Mouse (Mus musculus) neural tube, embryonic 11.5 days (tissue): ENCODE measurements around the gene Col28a1. TPM values are rescaled to one million over a fixed set of nuclear protein-coding genes. Genes with fewer than 3 reads are reported as not detected.
"Not testable (repeated sequence)": the region's sequence is repeated elsewhere in the genome, so short reads cannot be mapped to it uniquely, and the experiment has no call there.

Source experiments
- ATAC-seq: fragments of 200-750 bp; cut with Nextera tagmentation; 2 replicates; pipeline ENCODE4 v1.8.0; 2017; ENCODE audit warnings: moderate number of reproducible peaks, mild to moderate bottlenecking, moderate TSS enrichment, moderate library complexity; ENCODE audit not compliant: insufficient read depth, low FRiP score, low TSS enrichment
- DNase-seq: peaks from one replicate; pipeline ENCODE4 v3.0.0-alpha.2; 2015; ENCODE audit warnings: low spot score
- H3K27ac ChIP-seq: fragments of 300-500 bp; sonication (generic); 2 replicates; pipeline ENCODE4 v1.5.1; 2014; ENCODE audit warnings: low read depth, mild to moderate bottlenecking, low read length
- H3K27me3 ChIP-seq: fragments of 300-500 bp; sonication (generic); 2 replicates; pipeline ENCODE4 v1.6.1; 2014; ENCODE audit warnings: mild to moderate bottlenecking, low read length, mixed read lengths; ENCODE audit not compliant: control insufficient read depth, insufficient read depth
- H3K36me3 ChIP-seq: fragments of 300-500 bp; sonication (generic); 2 replicates; pipeline ENCODE4 v1.6.1; 2014; ENCODE audit warnings: mild to moderate bottlenecking, low read length, moderate library complexity, mixed read lengths; ENCODE audit not compliant: control insufficient read depth, insufficient read depth
- H3K4me1 ChIP-seq: fragments of 300-500 bp; sonication (generic); 2 replicates; pipeline ENCODE4 v1.6.1; 2014; ENCODE audit warnings: low read length, mixed read lengths; ENCODE audit not compliant: control insufficient read depth, insufficient read depth
- H3K4me2 ChIP-seq: fragments of 300-500 bp; sonication (generic); 2 replicates; pipeline ENCODE4 v1.6.1; 2014; ENCODE audit warnings: low read depth, mild to moderate bottlenecking, moderate library complexity
- H3K4me3 ChIP-seq: fragments of 300-500 bp; sonication (generic); 2 replicates; pipeline ENCODE4 v1.5.1; 2014; ENCODE audit warnings: low read depth, low read length
- H3K9ac ChIP-seq: fragments of 300-500 bp; sonication (generic); 2 replicates; pipeline ENCODE4 v1.6.1; 2014; ENCODE audit warnings: mild to moderate bottlenecking, low read length
- H3K9me3 ChIP-seq: fragments of 300-500 bp; sonication (generic); 2 replicates; pipeline ENCODE4 v1.6.1; 2016; ENCODE audit warnings: low read length; ENCODE audit not compliant: control insufficient read depth
- whole genome bisulfite sequencing: fragments of 180-500 bp; shearing (Covaris S2); extraction: QIAGEN DNeasy Blood & Tissue Kit; methylation state at CpG from one replicate; pipeline ENCODE4 v1.1.7; 2014; 5-methylcytosine and 5-hydroxymethylcytosine counted together
- polyA plus RNA-seq: library from polyadenylated mRNA; unstranded; fragments of >200 nt; fragmentation: Nextera tagmentation; extraction: Ambion mirVana; gene quantifications from 2 replicates; pipeline ENCODE4 v1.2.1, GENCODE M21; 2014

The Col28a1 gene
- polyA plus RNA-seq, 1 experiment from 2014 or later = 0.05 TPM

- ATAC-seq = no peak
- Histone ChIP-seq H3K4me2 (no peak overlapping the region), H3K9me3 (no peaks in the 10 kb centered on the region), H3K27me3 (no peaks in the 10 kb centered on the region), H3K9ac (no peak overlapping the region), H3K4me3 (no peak overlapping the region), H3K27ac (no peak overlapping the region), H3K4me1 (no peaks in the 10 kb centered on the region), H3K36me3 (no peaks in the 10 kb centered on the region)
- no peak for DNase-seq
- 92% methylated on average over 3 of the region's 3 CpGs for WGBS
These were observed 168.9 kb downstream of the Col28a1 start for GRCm38 (mm10) chr6:8023527-8023926.

- no peak overlapping the region for H3K9ac ChIP-seq
- no peaks in the 10 kb centered on the region for H3K36me3 ChIP-seq
- ATAC-seq (no peak), DNase-seq (no peak)
- no peaks in the 10 kb centered on the region for H3K4me1 ChIP-seq
- no peak overlapping the region for H3K4me3 ChIP-seq
- H3K27me3 ChIP-seq = no peaks in the 10 kb centered on the region
- no peak overlapping the region for H3K27ac ChIP-seq
- H3K4me2 ChIP-seq = no peak overlapping the region
- H3K9me3 ChIP-seq = no peaks in the 10 kb centered on the region
- 89% methylated on average over 4 of the region's 4 CpGs for WGBS
These were observed 197.7 kb downstream of the Col28a1 start for GRCm38 (mm10) chr6:7994736-7995135.

GRCm38 (mm10) chr6:7983646-7983979 is 208.8 kb downstream of the Col28a1 start:
- H3K4me1 ChIP-seq = no peaks in the 10 kb centered on the region
- no peak overlapping the region; the same call in 1 of the 2 replicates for H3K4me2 ChIP-seq
- DNase-seq (peak; percentile 59), ATAC-seq (no peak)
- WGBS = 42% methylated on average over 7 of the region's 7 CpGs
- H3K27ac ChIP-seq = no peak overlapping the region
- no peaks in the 10 kb centered on the region for H3K36me3 ChIP-seq
- no peak overlapping the region; the same call in 1 of the 2 replicates for H3K4me3 ChIP-seq
- H3K9ac ChIP-seq = no peak overlapping the region
- H3K27me3 ChIP-seq = no peaks in the 10 kb centered on the region
- no peaks in the 10 kb centered on the region for H3K9me3 ChIP-seq

GRCm38 (mm10) chr6:7982958-7983645 is 209.3 kb downstream of the Col28a1 start:
- H3K9me3 ChIP-seq, H3K36me3 ChIP-seq, H3K27ac ChIP-seq, H3K4me3 ChIP-seq, DNase-seq, H3K4me1 ChIP-seq, ATAC-seq, H3K9ac ChIP-seq, H3K27me3 ChIP-seq: not testable (repeated sequence)
- WGBS = 58% methylated on average over 32 of the region's 32 CpGs
- H3K4me2 ChIP-seq = peak overlapping the region; percentile 19; the same call in 1 of the 2 replicates

GRCm38 (mm10) chr6:7971020-7971760 is 221.2 kb downstream of the Col28a1 start:
- H3K4me3 ChIP-seq = no peak overlapping the region
- no peaks in the 10 kb centered on the region for H3K27me3 ChIP-seq
- H3K9ac ChIP-seq = no peak overlapping the region
- no peaks in the 10 kb centered on the region for H3K36me3 ChIP-seq
- no peaks in the 10 kb centered on the region; the same call in 1 of the 2 replicates for H3K4me1 ChIP-seq
- 35% methylated on average over 5 of the region's 5 CpGs for WGBS
- H3K4me2 ChIP-seq = no peak overlapping the region
- no peaks in the 10 kb centered on the region for H3K9me3 ChIP-seq
- ATAC-seq (peak; percentile 38; the same call in 1 of the 2 replicates), DNase-seq (peak; percentile 15)
- H3K27ac ChIP-seq = no peak overlapping the region

GRCm38 (mm10) chr6:7969376-7969775 is 223.0 kb downstream of the Col28a1 start:
- Histone ChIP-seq H3K9ac (no peak overlapping the region), H3K36me3 (no peaks in the 10 kb centered on the region), H3K4me3 (no peak overlapping the region), H3K4me2 (no peak overlapping the region), H3K27me3 (no peaks in the 10 kb centered on the region), H3K27ac (no peak overlapping the region), H3K9me3 (no peaks in the 10 kb centered on the region), H3K4me1 (no peaks in the 10 kb centered on the region; the same call in 1 of the 2 replicates)
- DNase-seq (no peak), ATAC-seq (no peak)
- WGBS = 70% methylated on average over 4 of the region's 4 CpGs

GRCm38 (mm10) chr6:7965833-7966522 is 226.4 kb downstream of the Col28a1 start:
- H3K9me3 ChIP-seq = no peaks in the 10 kb centered on the region
- H3K4me1 ChIP-seq = no peaks in the 10 kb centered on the region
- no peak overlapping the region for H3K4me3 ChIP-seq
- WGBS = 44% methylated on average over 11 of the region's 11 CpGs
- DNase-seq (peak; percentile 40), ATAC-seq (peak; percentile 58; the same call in 1 of the 2 replicates)
- no peaks in the 10 kb centered on the region for H3K27me3 ChIP-seq
- H3K36me3 ChIP-seq = no peaks in the 10 kb centered on the region
- no peak overlapping the region for H3K27ac ChIP-seq
- H3K4me2 ChIP-seq = no peak overlapping the region
- no peak overlapping the region for H3K9ac ChIP-seq

GRCm38 (mm10) chr6:7962749-7963148 is 229.7 kb downstream of the Col28a1 start:
- 93% methylated on average over 7 of the region's 7 CpGs for WGBS
- Histone ChIP-seq H3K36me3 (no peaks in the 10 kb centered on the region), H3K9ac (no peak overlapping the region), H3K4me1 (no peaks in the 10 kb centered on the region), H3K27ac (no peak overlapping the region), H3K4me2 (no peak overlapping the region), H3K4me3 (no peak overlapping the region), H3K27me3 (no peaks in the 10 kb centered on the region), H3K9me3 (no peaks in the 10 kb centered on the region)
- DNase-seq (no peak), ATAC-seq (no peak)
